Mouse (Mus musculus) CH12.LX (cell line): ENCODE results near the gene Ptprm.

Experiments used
- CTCF ChIP-seq, 2 experiments: IDR thresholded peaks in 1 of 2; conservative IDR thresholded peaks in 1 of 2; 2 replicates each; pipeline ENCODE4 v1.5.1; 2011 to 2012; ENCODE audit warnings: low read depth in 2 of 2, low read length in 2 of 2, improper control_type of control experiment in 1 of 2, inconsistent platforms in 1 of 2, mild to moderate bottlenecking in 1 of 2, moderate library complexity in 1 of 2
- JUND ChIP-seq: conservative IDR thresholded peaks from 2 replicates; pipeline ENCODE4 v1.6.1; 2011; ENCODE audit warnings: low read depth, low read length, improper control_type of control experiment
- MYC ChIP-seq: IDR thresholded peaks from 2 replicates; pipeline ENCODE4 v1.6.1; 2011; ENCODE audit warnings: low read depth, mild to moderate bottlenecking, improper control_type of control experiment, low read length
- SMC3 ChIP-seq: IDR thresholded peaks from 2 replicates; pipeline ENCODE4 v1.6.1; 2011; ENCODE audit warnings: low read depth, low read length, improper control_type of control experiment

DNA sequence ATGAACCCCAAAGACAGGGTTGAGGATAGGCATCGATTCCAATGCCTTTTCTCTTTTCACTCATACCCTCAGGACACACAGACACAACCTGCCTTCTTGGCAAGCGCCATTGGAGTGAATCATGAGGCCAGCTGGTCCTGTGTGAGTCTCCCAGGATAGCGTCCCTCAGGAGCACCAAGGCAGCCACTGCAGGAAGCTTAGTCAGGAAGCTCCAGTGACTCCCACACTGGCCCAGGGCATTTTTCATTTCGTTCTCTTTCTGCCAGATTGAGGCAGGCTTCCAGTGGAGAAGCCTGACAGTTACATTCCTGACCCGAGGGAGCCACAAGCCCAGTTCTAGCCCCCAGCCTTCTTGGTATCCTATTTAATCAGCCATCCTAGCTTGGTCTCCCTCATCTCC, 393.3 kb downstream of the Ptprm start:
- TF ChIP-seq MYC (no peak), SMC3 (no peak), CTCF (conservative IDR thresholded peaks at IDR 0.05 in 1 of 2, IDR thresholded peaks at IDR 0.05 in 1 of 2; ENCODE audit: low read depth in 2 of 2, low read length in 2 of 2) (no peak), JUND (no peak)
